Mouse (Mus musculus) activated CD4-positive, CD25-positive, alpha-beta regulatory T cell, adult 4 months (primary cell): ENCODE measurements around the gene 1700037H04Rik. TPM values are rescaled to one million over a fixed set of nuclear protein-coding genes. Genes with fewer than 3 reads are reported as not detected.
"Not testable (repeated sequence)": the region's sequence is repeated elsewhere in the genome, so short reads cannot be mapped to it uniquely, and the experiment has no call there.

ENCODE experiments used
- ATAC-seq: one replicate; pipeline ENCODE4 v1.8.0; 2017
- polyA plus RNA-seq, 2 experiments: library from polyadenylated mRNA; unstranded; fragments of 100-300 nt; shearing (Covaris generic); gene quantifications; one replicate each; pipeline ENCODE4 v1.2.1; 2017

1700037H04Rik gene
- polyA plus RNA-seq, 2 experiments from 2014 or later = 37.7 to 47.8 TPM

DNA sequence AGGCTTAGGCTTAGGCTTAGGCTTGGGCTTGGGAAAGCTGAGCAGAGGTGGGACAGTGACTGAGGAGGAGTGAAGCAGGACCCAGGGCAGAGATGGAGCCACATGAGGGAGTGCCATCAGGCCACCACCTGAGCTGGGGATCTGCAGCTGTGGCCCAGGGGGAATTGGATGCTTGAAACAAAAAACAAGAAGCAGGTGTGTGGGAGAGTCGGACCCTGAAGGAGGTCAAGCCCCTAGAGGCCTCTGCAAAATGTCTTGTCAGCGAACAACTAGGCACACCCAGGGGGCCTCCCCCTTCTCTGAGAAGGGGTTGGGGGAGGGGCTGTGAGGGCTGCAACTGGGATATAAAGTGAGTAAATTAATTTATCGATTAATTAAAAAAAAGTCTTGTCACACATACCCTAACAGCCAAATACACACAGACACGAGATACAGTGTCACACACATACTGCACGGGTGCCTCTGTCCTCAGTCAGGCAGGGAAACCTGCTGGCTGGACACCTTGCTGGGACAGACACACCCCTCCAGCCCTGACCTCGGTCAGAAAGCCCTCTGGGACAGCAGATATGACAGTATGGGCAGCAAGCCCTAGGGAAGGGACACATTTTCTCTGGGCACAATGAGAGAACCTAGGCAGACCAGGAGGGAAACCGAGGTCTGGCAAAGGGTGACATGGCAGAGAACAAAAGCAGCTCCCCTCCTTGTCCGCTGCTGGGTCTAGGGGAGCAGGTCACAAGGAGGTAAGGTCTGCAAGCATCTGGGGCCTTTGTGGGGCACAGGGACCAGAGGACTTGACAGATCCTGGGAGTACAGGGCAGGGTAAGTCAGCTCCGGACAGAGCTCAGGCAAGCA, 33.7 kb downstream of the 1700037H04Rik start:
- ATAC-seq = no peak

DNA sequence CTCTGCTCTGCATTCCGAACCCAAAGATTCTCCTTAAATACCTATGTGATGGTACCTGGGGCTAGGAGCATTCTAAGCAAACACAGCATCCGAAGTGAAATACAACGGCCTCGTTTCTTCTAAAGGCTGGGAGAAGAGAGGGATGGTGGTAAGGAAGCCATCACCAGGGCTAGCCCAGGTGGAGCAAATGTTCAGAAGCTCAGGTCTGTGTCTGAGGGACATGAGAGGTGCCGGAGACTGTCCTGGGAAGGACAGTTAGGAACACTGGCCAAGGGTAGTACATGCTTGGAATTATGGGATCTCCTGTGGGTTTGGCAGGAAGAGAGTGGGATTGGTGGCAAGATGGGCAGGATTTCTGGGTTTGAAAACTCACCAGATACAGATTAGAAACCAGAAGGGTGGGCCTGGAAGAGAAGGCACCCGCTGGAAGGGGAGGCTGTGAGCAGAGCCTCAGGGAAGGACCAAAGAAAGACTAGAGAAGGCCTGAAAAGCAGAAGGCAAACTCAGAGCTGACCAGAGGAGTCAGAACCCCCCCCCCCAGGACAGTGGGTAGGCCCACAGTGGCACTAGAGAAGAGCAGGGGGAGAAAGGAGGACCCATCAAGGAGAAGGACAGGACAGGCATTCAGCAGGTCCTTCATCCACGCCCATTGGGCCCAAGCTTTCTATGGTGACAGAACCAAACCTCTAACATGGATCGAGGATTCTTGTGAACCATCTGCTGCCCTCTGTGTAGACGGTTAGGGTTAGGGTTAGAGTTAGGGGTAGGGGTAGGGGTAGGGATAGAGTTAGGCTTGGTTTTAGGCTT, 34.5 kb downstream of the 1700037H04Rik start:
- no peak for ATAC-seq

DNA sequence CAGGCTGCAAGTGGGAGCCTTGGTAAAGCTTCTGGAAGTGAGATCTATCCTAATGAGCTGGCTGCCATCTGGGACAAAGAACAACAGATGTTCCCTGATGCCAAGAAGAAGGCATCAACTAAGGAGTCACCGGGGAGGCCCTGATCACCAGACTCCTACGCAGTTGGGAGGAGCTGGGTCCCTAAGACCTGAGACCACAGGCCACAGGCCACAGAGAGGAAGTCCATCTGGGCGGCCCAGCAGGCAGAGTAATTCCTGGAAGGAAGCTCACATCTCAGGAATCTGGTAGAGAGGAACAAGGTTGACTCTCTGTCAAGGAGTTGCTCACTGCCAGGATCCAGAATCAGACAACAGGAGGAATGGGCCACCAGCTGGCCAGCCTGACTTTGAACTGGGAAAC, 35.7 kb downstream of the 1700037H04Rik start:
- ATAC-seq = no peak

DNA sequence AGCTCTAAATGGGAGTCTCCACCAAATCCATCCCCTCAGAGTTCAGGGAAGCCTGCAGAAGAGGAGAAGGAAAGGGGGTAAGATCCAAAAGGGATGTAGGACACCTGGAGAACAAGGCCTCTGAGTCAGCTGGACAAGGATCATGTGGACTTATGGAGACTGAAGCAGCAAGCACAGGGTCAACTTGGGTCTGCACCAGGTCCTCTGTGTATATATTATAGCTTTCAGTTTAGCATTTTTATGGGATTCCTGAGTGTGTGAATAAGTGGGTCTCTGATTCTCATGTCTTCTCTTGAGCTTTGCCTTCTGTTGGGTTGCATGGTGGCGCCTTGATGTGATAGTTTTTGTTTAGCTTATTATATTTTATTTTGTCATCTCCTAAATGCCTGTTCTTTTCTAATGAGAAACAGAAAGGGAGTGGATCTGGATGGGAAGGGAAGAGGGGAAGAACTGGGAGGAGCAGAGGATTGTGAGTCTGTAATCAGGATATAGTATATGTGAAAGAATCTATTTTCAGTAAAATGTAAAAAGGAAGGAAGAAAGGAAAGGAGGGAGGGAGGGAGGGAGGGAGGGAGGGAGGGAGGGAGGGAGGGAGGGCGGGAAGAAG, 40.8 kb downstream of the 1700037H04Rik start:
- ATAC-seq = no peak

DNA sequence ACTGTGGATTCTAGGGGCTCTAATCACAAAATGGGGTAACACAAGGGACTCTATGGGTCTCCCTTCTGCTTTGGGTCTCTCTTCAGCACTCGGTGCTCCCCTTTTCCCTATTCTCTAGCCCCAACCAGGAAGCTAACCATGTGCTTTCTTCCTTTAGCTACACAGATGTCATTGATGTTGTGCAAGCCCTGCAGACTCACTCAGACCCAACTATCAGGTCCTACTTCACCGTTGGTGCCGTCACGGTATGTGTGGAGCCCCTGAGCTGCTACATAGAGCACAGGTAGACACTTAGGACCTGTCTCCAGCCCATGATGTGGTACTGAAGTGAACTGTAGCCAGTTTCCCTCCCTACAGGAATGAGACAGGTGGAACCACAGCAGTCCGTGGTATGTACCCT, 53.9 kb downstream of the 1700037H04Rik start:
- ATAC-seq = no peak

DNA sequence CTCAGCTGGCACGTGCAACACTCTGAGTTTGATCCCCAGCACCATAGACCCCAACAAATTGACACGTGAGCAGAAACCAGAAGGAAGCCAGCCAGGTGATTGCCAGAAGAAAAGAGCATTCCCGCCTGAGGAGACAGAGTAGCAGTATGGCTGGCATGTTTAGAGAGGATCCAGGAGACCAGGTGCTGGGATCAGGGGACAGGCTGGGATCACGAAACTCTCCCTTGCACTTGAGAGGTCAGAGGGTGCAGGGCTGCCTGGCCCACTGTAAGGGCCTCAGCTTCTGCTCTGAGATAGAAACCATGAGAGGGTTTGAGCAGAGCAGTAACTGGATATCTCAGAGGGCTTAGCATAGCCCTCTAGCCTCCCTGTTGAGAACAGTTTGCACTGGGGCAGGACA, 54.8 kb downstream of the 1700037H04Rik start:
- not testable (repeated sequence) for ATAC-seq

DNA sequence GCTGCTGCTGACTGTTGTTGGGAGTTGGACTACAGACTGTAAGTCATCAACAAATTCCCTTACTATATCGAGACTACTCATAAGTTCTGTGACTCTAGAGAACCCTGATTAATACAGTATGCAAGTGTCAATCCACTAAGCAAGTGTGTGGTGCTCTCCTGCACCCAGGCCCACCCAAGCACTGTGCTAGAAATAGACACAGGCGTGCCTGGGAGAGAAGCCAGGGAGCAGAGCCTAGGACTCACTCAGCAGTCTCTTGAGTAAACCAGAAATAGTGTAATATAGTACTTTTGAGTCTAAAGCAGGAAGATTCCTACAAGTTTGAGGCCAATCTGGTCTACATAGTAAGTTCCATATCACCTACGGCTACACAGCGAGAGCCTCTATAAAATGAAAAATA, 55.9 kb downstream of the 1700037H04Rik start:
- no peak for ATAC-seq

DNA sequence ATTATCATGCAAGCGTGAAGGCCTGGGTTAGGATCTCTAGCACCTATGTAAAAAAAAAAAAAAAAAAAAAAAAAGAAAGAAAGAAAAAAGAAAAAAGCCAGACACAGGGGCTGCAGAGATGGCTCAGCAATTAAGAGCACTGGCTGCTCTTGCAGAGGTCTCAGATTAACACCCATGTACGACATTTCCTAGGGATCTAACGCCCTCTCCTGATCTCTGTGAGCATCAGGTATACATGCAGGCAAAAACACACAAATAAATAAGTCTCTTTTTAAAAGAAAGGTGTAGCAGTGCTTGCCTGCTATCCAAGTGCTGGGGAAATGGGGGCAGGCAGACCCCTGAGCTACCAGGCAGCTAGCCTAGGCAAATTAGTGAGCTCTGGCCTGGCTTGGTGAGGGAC, 58.4 kb downstream of the 1700037H04Rik start:
- ATAC-seq = no peak

DNA sequence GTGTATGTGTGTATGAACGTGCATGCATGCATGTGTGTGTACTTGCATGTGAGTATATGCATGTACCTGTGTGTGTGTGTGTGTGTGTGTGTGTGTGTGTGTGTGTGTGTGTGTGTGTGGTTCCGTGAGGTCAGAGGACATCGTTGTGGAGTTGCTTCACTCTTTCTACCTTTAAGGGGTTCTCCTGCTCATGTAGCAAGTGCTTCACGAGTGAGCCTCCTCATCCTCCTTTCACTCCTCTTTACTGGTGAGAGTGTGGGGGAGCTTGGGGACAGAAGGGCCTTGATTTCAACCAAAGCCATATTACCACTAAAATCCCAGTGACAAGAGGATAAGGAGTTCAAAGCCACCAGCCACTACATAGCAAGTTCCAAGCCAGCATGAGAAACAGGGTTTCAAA, 62.8 kb downstream of the 1700037H04Rik start:
- ATAC-seq = no peak

Other genes with a start within 250 kb of the 1700037H04Rik start
- not detected for gene Gfra4, start 117.0 kb downstream of the 1700037H04Rik start, polyA plus RNA-seq
- gene Adam33, start 96.3 kb downstream of the 1700037H04Rik start, polyA plus RNA-seq = not detected
- not detected for gene Siglec1, start 73.3 kb downstream of the 1700037H04Rik start, polyA plus RNA-seq
- gene Hspa12b, start 32.8 kb downstream of the 1700037H04Rik start, polyA plus RNA-seq = under 1 TPM; 0.13 to 0.19 TPM
- not detected for gene Gm11037, start 26.6 kb downstream of the 1700037H04Rik start, polyA plus RNA-seq
- gene Cenpb, start 20.0 kb upstream of the 1700037H04Rik start, polyA plus RNA-seq = 1 to 10 TPM; 3.0 to 3.1 TPM
- 10 to 100 TPM; 90.4 to 96.2 TPM for gene Cdc25b, start 26.9 kb upstream of the 1700037H04Rik start, polyA plus RNA-seq
- 1 to 10 TPM in 1 of 2 experiments, not detected in 1; 1.3 TPM for gene Spef1, start 27.2 kb upstream of the 1700037H04Rik start, polyA plus RNA-seq
- 10 to 100 TPM; 14.8 to 23.9 TPM for gene Ap5s1, start 47.0 kb upstream of the 1700037H04Rik start, polyA plus RNA-seq
- 10 to 100 TPM; 18.8 to 20.4 TPM for gene Mavs, start 74.0 kb upstream of the 1700037H04Rik start, polyA plus RNA-seq
- 10 to 100 TPM in 1 of 2 experiments, 1 to 10 TPM in 1; 7.6 to 11.9 TPM for gene Pank2, start 102.4 kb upstream of the 1700037H04Rik start, polyA plus RNA-seq
- under 1 TPM; 0.47 to 0.94 TPM for gene Rnf24, start 192.8 kb upstream of the 1700037H04Rik start, polyA plus RNA-seq